Mouse (Mus musculus): ENCODE measurements around the gene Lrrk1. TPM values are rescaled to one million over a fixed set of nuclear protein-coding genes. Genes with fewer than 3 reads are reported as not detected.
A peak's percentile ranks its signal among the peaks of the same experiment; 100 is the strongest.

The Lrrk1 gene
- polyA plus RNA-seq, 1 experiment from 2014 or later: 33.0 TPM

- TF ChIP-seq CTCF (IDR thresholded peaks at IDR 0.05): no peak
- no peak for DNase-seq (ENCODE audit: low read depth, low spot score)
- no peaks in the 10 kb centered on the region for H3K27me3 ChIP-seq
- POLR2A ChIA-PET: no interaction called here
- CTCF ChIA-PET: interaction anchor here (1.6 to 2.8 kb wide), 2 partner anchors 80 to 81 kb away, joined by 3 to 14 read pairs; no protein-coding TSS in a partner anchor
- no peak for ATAC-seq
- in situ Hi-C loops (cut with MboI; ENCODE audit: low pct_unique_long_range_greater_than_20kb): no loop called here
Observed at GRCm38 (mm10) chr7:66307791-66308190, 80.4 kb downstream of the Lrrk1 start.

GRCm38 (mm10) chr7:66305714-66306198 is 82.4 kb downstream of the Lrrk1 start:
- in situ Hi-C loops (cut with MboI; ENCODE audit: low pct_unique_long_range_greater_than_20kb): no loop called here
- DNase-seq (ENCODE audit: low read depth, low spot score) (no peak), ATAC-seq (no peak)
- TF ChIP-seq CTCF (IDR thresholded peaks at IDR 0.05): no peak
- no peaks in the 10 kb centered on the region for H3K27me3 ChIP-seq
- ChIA-PET CTCF (interaction anchor here (2.8 kb wide), 1 partner anchor 83 kb away, joined by 14 read pairs; no protein-coding TSS in a partner anchor), POLR2A (no interaction called here)

GRCm38 (mm10) chr7:66304993-66305713 is 83.0 kb downstream of the Lrrk1 start:
- H3K27me3 ChIP-seq: no peaks in the 10 kb centered on the region
- TF ChIP-seq CTCF (IDR thresholded peaks at IDR 0.05): no peak
- ATAC-seq (no peak), DNase-seq (ENCODE audit: low read depth, low spot score) (no peak)
- ChIA-PET POLR2A (no interaction called here), CTCF (interaction anchor here (2.8 kb wide), 1 partner anchor 84 kb away, joined by 14 read pairs; no protein-coding TSS in a partner anchor)
- in situ Hi-C loops (cut with MboI; ENCODE audit: low pct_unique_long_range_greater_than_20kb): loop anchor here (5.0 kb wide), 1 partner anchor 198 kb away; the partner anchor contains the start of gene Chsy1

GRCm38 (mm10) chr7:66303922-66304660 is 84.1 kb downstream of the Lrrk1 start:
- ATAC-seq (no peak), DNase-seq (ENCODE audit: low read depth, low spot score) (no peak)
- ChIA-PET POLR2A (no interaction called here), CTCF (no interaction called here)
- in situ Hi-C loops (cut with MboI; ENCODE audit: low pct_unique_long_range_greater_than_20kb): loop anchor here (5.0 kb wide), 1 partner anchor 197 kb away; the partner anchor contains the start of gene Chsy1
- TF ChIP-seq CTCF (IDR thresholded peaks at IDR 0.05): no peak
- no peaks in the 10 kb centered on the region for H3K27me3 ChIP-seq

- DNase-seq (ENCODE audit: low read depth, low spot score) (no peak), ATAC-seq (no peak)
- no peaks in the 10 kb centered on the region for H3K27me3 ChIP-seq
- TF ChIP-seq CTCF (IDR thresholded peaks at IDR 0.05): no peak
- in situ Hi-C loops (cut with MboI; ENCODE audit: low pct_unique_long_range_greater_than_20kb): loop anchor here (5.0 kb wide), 1 partner anchor 194 kb away; the partner anchor contains the start of gene Chsy1
- ChIA-PET CTCF (interaction anchor here (0.6 to 3.1 kb wide), 10 partner anchors 8 to 199 kb away, joined by 3 to 21 read pairs (median 4); partner anchors contain the start of gene Lrrk1), POLR2A (no interaction called here)
Observed at GRCm38 (mm10) chr7:66301486-66301885, 86.7 kb downstream of the Lrrk1 start.

GRCm38 (mm10) chr7:66300680-66301079 is 87.5 kb downstream of the Lrrk1 start:
- peak; percentile 46 for DNase-seq (ENCODE audit: low read depth, low spot score)
- H3K27me3 ChIP-seq: no peaks in the 10 kb centered on the region
- TF ChIP-seq CTCF (IDR thresholded peaks at IDR 0.05): peak; percentile 90
- CTCF ChIA-PET: interaction anchor here (0.6 to 3.1 kb wide), 8 partner anchors 9 to 199 kb away, joined by 3 to 21 read pairs (median 4); partner anchors contain the start of gene Lrrk1
- no peak for ATAC-seq
- in situ Hi-C loops (cut with MboI; ENCODE audit: low pct_unique_long_range_greater_than_20kb): loop anchor here (5.0 kb wide), 1 partner anchor 193 kb away; the partner anchor contains the start of gene Chsy1
- POLR2A ChIA-PET: interaction anchor here (0.6 kb wide), 1 partner anchor 873 kb away, joined by 3 read pairs; no protein-coding TSS in a partner anchor

- no peak for ATAC-seq
- in situ Hi-C loops (cut with MboI; ENCODE audit: low pct_unique_long_range_greater_than_20kb): no loop called here
- CTCF ChIA-PET: no interaction called here
- no peaks in the 10 kb centered on the region for H3K27me3 ChIP-seq
- no peak for DNase-seq (ENCODE audit: low read depth, low spot score)
- no peak for TF ChIP-seq CTCF (IDR thresholded peaks at IDR 0.05)
- POLR2A ChIA-PET: no interaction called here
Observed at GRCm38 (mm10) chr7:66297656-66298021, 90.5 kb downstream of the Lrrk1 start.

GRCm38 (mm10) chr7:66296921-66297655 is 91.1 kb downstream of the Lrrk1 start:
- POLR2A ChIA-PET: no interaction called here
- ATAC-seq (no peak), DNase-seq (ENCODE audit: low read depth, low spot score) (no peak)
- TF ChIP-seq CTCF (IDR thresholded peaks at IDR 0.05): no peak
- in situ Hi-C loops (cut with MboI; ENCODE audit: low pct_unique_long_range_greater_than_20kb): no loop called here
- CTCF ChIA-PET: no interaction called here
- H3K27me3 ChIP-seq: no peaks in the 10 kb centered on the region

- DNase-seq (ENCODE audit: low read depth, low spot score): peak; percentile 50
- CTCF ChIA-PET: interaction anchor here (1.1 kb wide), 2 partner anchors 97 to 190 kb away, joined by 3 read pairs; no protein-coding TSS in a partner anchor
- H3K27me3 ChIP-seq: no peaks in the 10 kb centered on the region
- peak; percentile 21 for ATAC-seq
- in situ Hi-C loops (cut with MboI; ENCODE audit: low pct_unique_long_range_greater_than_20kb): no loop called here
- POLR2A ChIA-PET: no interaction called here
- no peak for TF ChIP-seq CTCF (IDR thresholded peaks at IDR 0.05)
Observed at GRCm38 (mm10) chr7:66292552-66293376, 95.4 kb downstream of the Lrrk1 start.

All from Patski (cell line).